Comparison of ENCODE assay signal across 14 mouse cellular contexts in genomic region chr19:24650428-24650827, GRCm38 (mm10).
"Had no signal": no experiment of that assay in that cellular context is flagged by ENCODE, and none has a peak within 500 bp of the region (broad histone marks: within the 10 kb centered on the region; RNA-seq: fewer than 3 reads in every experiment).

No protein-coding gene starts in this region.

- H3K27me3 ChIP-seq: limb, embryonic 13.5 days; liver, embryonic 15.5 days; neural tube, embryonic 15.5 days had no signal

- H3K9ac ChIP-seq: limb, embryonic 13.5 days; liver, embryonic 15.5 days; neural tube, embryonic 15.5 days had no signal

- H3K27ac ChIP-seq: left cerebral cortex, adult 2 months; limb, embryonic 13.5 days; liver, embryonic 15.5 days; neural tube, embryonic 15.5 days; stomach, postnatal 0 days had no signal

- H3K9me3 ChIP-seq: limb, embryonic 13.5 days; liver, embryonic 15.5 days; neural tube, embryonic 15.5 days had no signal

- DNase-seq: kidney, adult 8-10 months; kidney, postnatal 25 days; lung, adult 2 months; lung, postnatal 36 days; thymus, postnatal 14 days had no signal

- H3K4me1 ChIP-seq: liver, embryonic 15.5 days had no signal

- H3K36me3 ChIP-seq: limb, embryonic 13.5 days; liver, embryonic 15.5 days; neural tube, embryonic 15.5 days had no signal

- H3K4me3 ChIP-seq: left cerebral cortex, adult 2 months; limb, embryonic 13.5 days; liver, embryonic 15.5 days; myocyte; neural tube, embryonic 15.5 days had no signal

- ATAC-seq: lung, postnatal 0 days had no signal

- H3K4me2 ChIP-seq: limb, embryonic 13.5 days; liver, embryonic 11.5 days; liver, embryonic 15.5 days; midbrain, embryonic 11.5 days; neural tube, embryonic 15.5 days had no signal
